Mouse (Mus musculus) stomach, embryonic 16.5 days (tissue): ENCODE measurements at regions not wholly inside any gene's neighbourhood (a gene's known extent, or its start where the extent isn't known, plus 50 kb on each side); places are given as distances from the start of the nearest gene placed in this dataset.

Experiments used
- ATAC-seq: fragments of 200-750 bp; cut with Nextera tagmentation; 2 replicates; pipeline ENCODE4 v1.8.0; 2017; ENCODE audit warnings: moderate number of reproducible peaks, moderate TSS enrichment; ENCODE audit not compliant: insufficient read depth, low FRiP score
- H3K27ac ChIP-seq: fragments of 300-500 bp; sonication (generic); 2 replicates; pipeline ENCODE4 v1.5.1; 2014; ENCODE audit warnings: low read length
- H3K27me3 ChIP-seq: fragments of 300-500 bp; sonication (generic); 2 replicates; pipeline ENCODE4 v1.6.1; 2014; ENCODE audit warnings: low read length, control low read depth, mixed read lengths; ENCODE audit not compliant: control insufficient read depth, insufficient read depth
- H3K36me3 ChIP-seq: fragments of 300-500 bp; sonication (generic); 2 replicates; pipeline ENCODE4 v1.6.1; 2014; ENCODE audit warnings: low read length; ENCODE audit not compliant: control insufficient read depth, insufficient read depth
- H3K4me1 ChIP-seq: fragments of 300-500 bp; sonication (generic); 2 replicates; pipeline ENCODE4 v1.6.1; 2014; ENCODE audit warnings: low read length, control low read depth, mixed read lengths; ENCODE audit not compliant: control insufficient read depth, insufficient read depth
- H3K4me2 ChIP-seq: fragments of 300-500 bp; sonication (generic); 2 replicates; pipeline ENCODE4 v1.6.1; 2014; ENCODE audit warnings: low read depth, low read length, mixed read lengths
- H3K4me3 ChIP-seq: fragments of 300-500 bp; sonication (generic); replicated peaks from 2 replicates; pipeline ENCODE4 v1.5.1; 2014; ENCODE audit warnings: mild to moderate bottlenecking, low read length
- H3K9ac ChIP-seq: fragments of 300-500 bp; sonication (generic); 2 replicates; pipeline ENCODE4 v1.6.1; 2014; ENCODE audit warnings: low read length
- H3K9me3 ChIP-seq: fragments of 300-500 bp; sonication (generic); replicated peaks from 2 replicates; pipeline ENCODE4 v1.6.1; 2016; ENCODE audit warnings: low read length, control low read depth; ENCODE audit not compliant: control insufficient read depth
- WGBS: fragments of 180-500 bp; shearing (Covaris S2); extraction: QIAGEN DNeasy Blood & Tissue Kit; methylation state at CpG from one replicate; pipeline ENCODE4 v1.1.7; 2014; 5-methylcytosine and 5-hydroxymethylcytosine counted together

- Histone ChIP-seq H3K9ac (no peak overlapping the region), H3K4me2 (no peak overlapping the region), H3K9me3 (no peaks in the 10 kb centered on the region), H3K4me1 (no peaks in the 10 kb centered on the region), H3K36me3 (no peaks in the 10 kb centered on the region), H3K27ac (no peak overlapping the region), H3K4me3 (no peak overlapping the region), H3K27me3 (no peaks in the 10 kb centered on the region)
- 79% methylated on average over 5 of the region's 5 CpGs for WGBS
- ATAC-seq = no peak
Observed at GRCm38 (mm10) chr10:96847433-96848165, 230.8 kb downstream of the Btg1 start.

- H3K4me2 ChIP-seq = no peak overlapping the region
- no peak overlapping the region for H3K27ac ChIP-seq
- no peaks in the 10 kb centered on the region for H3K36me3 ChIP-seq
- WGBS = 84% methylated on average over 2 of the region's 2 CpGs
- no peaks in the 10 kb centered on the region for H3K9me3 ChIP-seq
- no peak overlapping the region for H3K4me3 ChIP-seq
- no peaks in the 10 kb centered on the region for H3K4me1 ChIP-seq
- no peak for ATAC-seq
- H3K9ac ChIP-seq = no peak overlapping the region
- H3K27me3 ChIP-seq = no peaks in the 10 kb centered on the region
Observed at GRCm38 (mm10) chr10:96848496-96848895, 231.7 kb downstream of the Btg1 start.

- Histone ChIP-seq H3K36me3 (no peaks in the 10 kb centered on the region), H3K27me3 (no peaks in the 10 kb centered on the region), H3K4me3 (no peak overlapping the region), H3K4me2 (no peak overlapping the region), H3K27ac (no peak overlapping the region), H3K9ac (no peak overlapping the region), H3K9me3 (no peaks in the 10 kb centered on the region), H3K4me1 (no peaks in the 10 kb centered on the region)
- WGBS = 72% methylated on average over 2 of the region's 2 CpGs
- ATAC-seq = no peak
Observed at GRCm38 (mm10) chr10:96860366-96860765, 243.6 kb downstream of the Btg1 start.

DNA sequence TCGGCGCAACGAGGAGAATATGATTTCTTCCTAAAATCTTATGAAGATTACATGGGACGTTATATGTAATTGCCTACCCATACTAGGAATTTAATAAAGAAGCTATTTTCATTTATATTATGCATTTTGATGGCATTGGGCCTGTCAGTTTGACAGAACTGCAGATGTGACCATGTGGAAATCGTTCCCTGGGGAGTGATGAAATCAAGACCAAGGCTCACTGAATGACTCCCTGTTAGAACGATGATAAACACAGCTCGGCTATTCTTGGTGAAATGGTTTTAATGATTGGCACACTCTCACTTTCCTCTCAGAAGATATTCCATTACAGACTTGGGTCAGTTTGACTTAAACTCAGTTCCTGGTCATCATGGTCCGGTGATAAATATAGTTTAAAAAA lies 246.4 kb downstream of the Btg1 start:
- H3K27ac ChIP-seq = no peak overlapping the region
- H3K4me3 ChIP-seq = no peak overlapping the region
- no peak overlapping the region for H3K9ac ChIP-seq
- no peaks in the 10 kb centered on the region for H3K4me1 ChIP-seq
- H3K27me3 ChIP-seq = no peaks in the 10 kb centered on the region
- H3K9me3 ChIP-seq = no peaks in the 10 kb centered on the region
- 73% methylated on average over 8 of the region's 8 CpGs for WGBS
- no peak for ATAC-seq
- H3K4me2 ChIP-seq = no peak overlapping the region
- no peaks in the 10 kb centered on the region for H3K36me3 ChIP-seq

DNA sequence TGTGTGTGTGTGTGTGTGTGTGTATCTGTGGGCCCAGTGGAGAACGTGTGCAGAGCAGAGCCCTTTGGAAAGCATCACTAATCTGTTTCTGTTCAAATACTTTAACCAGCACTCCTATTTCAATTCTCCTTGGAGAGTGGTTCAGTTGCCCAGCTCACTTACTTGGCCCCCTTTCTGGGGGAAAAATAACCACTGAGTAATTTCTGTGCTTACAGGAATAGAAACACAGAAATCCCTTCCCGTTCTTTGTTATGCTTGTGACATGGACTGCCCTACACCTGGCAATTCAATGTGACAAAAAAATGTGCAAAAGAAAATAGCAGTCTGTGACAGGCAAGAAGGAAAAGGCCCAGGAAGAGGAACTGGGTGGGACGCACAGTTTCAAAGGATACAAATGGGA lies 249.7 kb downstream of the Btg1 start:
- Histone ChIP-seq H3K4me1 (no peaks in the 10 kb centered on the region), H3K27ac (no peak overlapping the region), H3K9me3 (no peaks in the 10 kb centered on the region), H3K27me3 (no peaks in the 10 kb centered on the region), H3K36me3 (no peaks in the 10 kb centered on the region), H3K4me2 (no peak overlapping the region), H3K9ac (no peak overlapping the region), H3K4me3 (no peak overlapping the region)
- ATAC-seq = no peak
- WGBS = 58% methylated on average over 3 of the region's 3 CpGs

DNA sequence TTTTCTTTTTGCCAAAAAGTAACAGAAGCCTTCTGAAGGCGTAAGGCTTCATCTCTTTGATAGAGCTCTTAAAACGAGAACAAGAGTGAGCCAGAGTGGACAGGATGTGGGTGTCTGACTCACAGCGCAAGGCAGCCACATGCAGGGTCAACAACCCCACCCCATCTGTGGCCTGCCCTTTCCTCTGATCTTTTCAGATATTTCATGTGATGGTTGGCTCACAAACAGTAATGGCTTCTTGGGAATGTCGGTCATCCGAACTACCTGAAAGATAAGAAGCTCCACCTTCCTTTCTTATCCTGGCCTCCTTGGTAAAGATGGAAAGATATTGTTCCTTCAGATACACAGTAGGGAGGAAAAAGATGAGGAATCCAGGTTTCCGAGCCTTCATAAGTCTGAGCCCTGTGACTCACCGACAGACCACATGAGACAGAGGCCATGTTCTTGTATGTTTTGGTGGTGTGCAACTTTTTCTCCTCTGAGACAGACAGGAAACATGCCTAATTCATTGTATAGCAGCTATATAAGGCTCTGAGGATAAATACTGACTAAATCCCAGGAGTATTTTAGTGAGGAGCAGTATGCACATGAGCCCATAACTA lies 254.9 kb downstream of the Btg1 start:
- H3K27ac ChIP-seq = no peak overlapping the region
- H3K9me3 ChIP-seq = no peaks in the 10 kb centered on the region
- ATAC-seq = no peak
- 71% methylated on average over 7 of the region's 7 CpGs for WGBS
- H3K36me3 ChIP-seq = no peaks in the 10 kb centered on the region
- no peak overlapping the region for H3K9ac ChIP-seq
- H3K4me2 ChIP-seq = no peak overlapping the region
- no peaks in the 10 kb centered on the region for H3K27me3 ChIP-seq
- H3K4me1 ChIP-seq = no peaks in the 10 kb centered on the region
- no peak overlapping the region for H3K4me3 ChIP-seq

- 98% methylated on average over 1 of the region's 1 CpGs for WGBS
- H3K9ac ChIP-seq = no peak overlapping the region
- no peak overlapping the region for H3K4me2 ChIP-seq
- H3K27me3 ChIP-seq = no peaks in the 10 kb centered on the region
- no peak overlapping the region for H3K4me3 ChIP-seq
- no peak for ATAC-seq
- no peaks in the 10 kb centered on the region for H3K9me3 ChIP-seq
- no peaks in the 10 kb centered on the region for H3K36me3 ChIP-seq
- H3K4me1 ChIP-seq = no peaks in the 10 kb centered on the region
- no peak overlapping the region for H3K27ac ChIP-seq
Observed at GRCm38 (mm10) chr10:96874646-96875045, 257.8 kb downstream of the Btg1 start.

- 55% methylated on average over 3 of the region's 3 CpGs for WGBS
- ATAC-seq = no peak
- H3K9ac ChIP-seq = no peak overlapping the region
Observed at GRCm38 (mm10) chr10:96875676-96876075, 258.9 kb downstream of the Btg1 start.

GRCm38 (mm10) chr10:96879425-96879824 lies 262.6 kb downstream of the Btg1 start:
- Histone ChIP-seq H3K4me3 (no peak overlapping the region), H3K9ac (no peak overlapping the region), H3K36me3 (no peaks in the 10 kb centered on the region), H3K9me3 (no peaks in the 10 kb centered on the region), H3K27me3 (no peaks in the 10 kb centered on the region), H3K27ac (no peak overlapping the region), H3K4me2 (no peak overlapping the region), H3K4me1 (no peaks in the 10 kb centered on the region)
- WGBS = 93% methylated on average over 2 of the region's 2 CpGs
- no peak for ATAC-seq

More at GRCm38 (mm10) chr10:96875676-96876075, 258.9 kb downstream of the Btg1 start:
- Histone ChIP-seq H3K36me3 (no peaks in the 10 kb centered on the region), H3K27me3 (no peaks in the 10 kb centered on the region), H3K4me3 (no peak overlapping the region), H3K9me3 (no peaks in the 10 kb centered on the region), H3K4me1 (no peaks in the 10 kb centered on the region), H3K27ac (no peak overlapping the region), H3K4me2 (no peak overlapping the region)
